Mouse (Mus musculus) brain, embryonic 14.5 days (tissue): ENCODE measurements around the gene Dusp23.

Experiments used
- CTCF ChIP-seq: fragments of 200-500 bp; IDR thresholded peaks from 2 replicates; pipeline ENCODE4 v1.5.1; 2012; ENCODE audit warnings: inconsistent platforms, mild to moderate bottlenecking, moderate library complexity, borderline replicate concordance; ENCODE audit not compliant: insufficient read depth, insufficient read length; ENCODE audit errors: extremely low read depth
- POLR2A ChIP-seq: fragments of 200-500 bp; IDR thresholded peaks from 2 replicates; pipeline ENCODE4 v1.6.1; 2012; ENCODE audit warnings: mild to moderate bottlenecking, inconsistent platforms, borderline replicate concordance; ENCODE audit not compliant: poor library complexity, insufficient read depth, insufficient read length, severe bottlenecking; ENCODE audit errors: extremely low read depth

- no peak for TF ChIP-seq CTCF
- TF ChIP-seq POLR2A = no peak
These were observed 6.0 kb upstream of the Dusp23 start for GRCm38 (mm10) chr1:172638781-172639180.
